Mouse (Mus musculus): ENCODE data around the gene Me3.
"Not testable (repeated sequence)": the region's sequence is repeated elsewhere in the genome, so short reads cannot be mapped to it uniquely, and the experiment has no call there.

Me3 gene

DNA sequence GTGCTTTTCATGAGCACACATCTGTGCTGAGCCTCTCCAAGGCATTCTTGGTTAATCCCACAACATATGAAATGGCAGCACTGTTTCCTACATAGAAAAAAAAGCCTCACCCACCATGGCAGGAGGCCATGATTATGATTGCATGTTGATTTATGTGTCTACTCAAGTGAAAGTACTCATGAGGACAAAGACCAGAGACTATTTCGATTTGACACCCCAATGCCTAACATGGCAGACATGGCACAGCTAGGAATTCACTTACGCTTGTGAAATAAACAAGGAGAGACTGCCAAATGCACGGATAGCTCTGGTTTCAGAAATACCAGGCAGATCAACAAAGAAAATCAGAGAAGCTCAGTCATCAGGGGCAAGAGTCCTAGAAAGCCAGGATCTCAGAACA is 96.2 kb downstream of the Me3 start:
- DNase-seq (ENCODE audit: extremely low spot score, low read depth, low spot score), result no peak

DNA sequence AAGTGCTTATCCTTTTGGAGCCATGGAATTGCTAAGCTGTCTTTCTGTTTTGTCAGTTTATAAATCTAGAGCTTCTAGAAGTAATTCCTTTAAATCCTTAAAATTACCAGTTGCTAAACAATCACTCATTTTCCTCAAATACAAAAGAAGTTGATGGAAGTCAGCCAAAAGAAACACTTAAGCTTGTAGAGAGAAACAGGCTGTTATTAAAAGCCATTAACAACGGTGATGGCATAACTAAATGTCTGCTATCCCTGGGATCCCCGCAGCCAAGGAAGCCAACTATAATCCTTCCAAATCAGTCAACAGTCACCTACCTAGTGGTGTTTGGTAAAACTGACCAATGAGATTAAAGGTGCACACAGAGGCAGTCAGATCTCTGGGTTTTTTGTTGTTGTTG is 98.3 kb downstream of the Me3 start:
- DNase-seq (ENCODE audit: extremely low spot score, low read depth, low spot score), result no peak

DNA sequence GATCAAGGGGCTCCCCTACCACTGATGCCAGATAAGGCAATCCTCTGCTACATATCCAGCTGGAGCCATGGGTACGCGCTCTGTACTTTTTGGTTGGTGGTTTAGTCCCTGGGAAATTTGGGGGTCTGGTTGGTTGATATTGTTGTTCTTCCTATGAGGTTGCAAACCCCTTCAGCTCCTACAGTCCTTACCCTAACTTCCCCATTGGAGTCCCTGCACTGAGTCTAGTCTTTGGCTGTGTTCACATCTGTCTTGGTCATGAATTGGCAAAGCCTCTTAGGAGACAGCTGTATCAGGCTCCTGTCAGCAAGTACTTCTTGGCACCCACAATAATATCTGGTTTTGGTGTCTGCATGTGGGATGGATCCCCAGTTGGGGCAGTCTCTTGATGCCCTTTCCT is 98.9 kb downstream of the Me3 start:
- DNase-seq (ENCODE audit: extremely low spot score, low read depth, low spot score), result not testable (repeated sequence)

DNA sequence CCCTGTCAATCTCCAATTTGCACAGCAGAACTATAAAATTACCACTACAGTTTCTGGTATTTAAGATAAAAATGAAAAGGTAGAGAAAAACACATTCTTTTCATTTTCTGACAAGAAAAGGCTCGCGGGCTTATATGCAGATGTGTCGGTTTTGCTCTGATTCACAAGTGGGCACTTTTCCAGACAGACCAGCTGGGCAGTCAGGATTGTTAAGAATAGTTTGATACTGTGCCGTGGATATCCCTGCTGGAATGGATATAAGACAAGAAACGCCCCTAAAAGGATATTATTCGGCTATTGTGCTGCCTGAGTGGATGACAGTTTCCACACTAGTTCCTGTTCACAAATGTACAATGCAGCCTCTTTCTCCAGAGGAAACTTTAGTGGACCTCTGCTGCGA is 116.2 kb downstream of the Me3 start:
- no peak for DNase-seq (ENCODE audit: extremely low spot score, low read depth, low spot score)

DNA sequence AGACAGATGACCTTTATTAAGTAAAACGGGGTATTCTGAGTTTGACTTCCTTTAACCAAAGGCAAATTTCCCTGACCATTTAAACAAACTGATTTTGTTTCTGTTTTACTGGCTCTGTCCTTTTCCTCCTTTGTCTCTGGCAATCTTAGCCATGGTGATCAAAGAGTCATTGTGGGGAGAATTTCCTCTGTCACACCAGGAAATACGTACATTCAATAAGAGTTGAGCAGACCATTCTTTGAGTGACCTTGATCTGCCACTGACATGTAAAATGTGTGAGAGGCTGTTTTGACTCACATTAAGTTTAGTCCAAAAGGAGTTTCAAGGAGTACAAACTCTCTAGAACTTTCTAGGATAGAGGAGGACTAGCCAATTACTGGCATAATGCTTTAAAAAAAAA is 117.0 kb downstream of the Me3 start:
- DNase-seq (ENCODE audit: extremely low spot score, low read depth, low spot score), result no peak

DNA sequence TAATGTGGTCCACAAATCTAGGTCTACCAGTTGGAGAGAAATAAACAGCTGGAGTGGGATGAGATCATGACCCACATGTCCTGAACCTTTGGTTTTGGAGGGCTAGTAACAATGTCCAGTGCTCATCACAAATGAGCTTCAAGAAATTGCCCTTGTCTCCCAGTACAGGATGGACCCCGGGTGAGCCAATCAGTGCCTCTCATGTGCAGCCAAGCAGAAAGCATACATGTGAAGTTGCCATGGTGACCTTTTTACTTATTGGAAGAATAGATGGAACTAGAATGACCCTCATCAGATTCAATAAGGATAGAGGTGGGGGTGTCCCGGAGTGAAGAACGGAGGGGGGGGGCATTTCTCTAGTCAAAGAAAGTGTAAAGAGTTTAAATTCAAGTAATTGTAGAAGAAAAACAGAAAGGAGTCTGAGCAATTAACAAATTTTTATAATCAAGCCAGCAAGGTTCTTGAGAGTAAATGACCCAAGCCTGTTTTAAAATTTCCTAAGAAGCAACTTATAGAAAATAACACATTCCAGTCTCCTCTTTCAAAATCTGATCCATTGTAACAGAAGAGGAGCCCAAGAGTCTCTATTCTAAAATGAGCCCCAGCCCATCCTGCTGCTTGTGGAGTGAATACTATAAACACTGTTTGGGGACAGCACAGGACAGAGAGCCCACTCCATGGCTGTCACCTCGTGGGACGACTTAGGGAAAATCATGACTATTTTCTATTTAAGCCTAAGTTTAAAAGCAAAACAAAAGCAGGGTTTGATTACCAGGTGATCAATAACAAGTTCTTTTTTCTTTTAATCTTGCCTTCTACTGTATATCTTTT is 134.7 kb downstream of the Me3 start:
- DNase-seq (ENCODE audit: extremely low spot score, low read depth, low spot score), result no peak

DNA sequence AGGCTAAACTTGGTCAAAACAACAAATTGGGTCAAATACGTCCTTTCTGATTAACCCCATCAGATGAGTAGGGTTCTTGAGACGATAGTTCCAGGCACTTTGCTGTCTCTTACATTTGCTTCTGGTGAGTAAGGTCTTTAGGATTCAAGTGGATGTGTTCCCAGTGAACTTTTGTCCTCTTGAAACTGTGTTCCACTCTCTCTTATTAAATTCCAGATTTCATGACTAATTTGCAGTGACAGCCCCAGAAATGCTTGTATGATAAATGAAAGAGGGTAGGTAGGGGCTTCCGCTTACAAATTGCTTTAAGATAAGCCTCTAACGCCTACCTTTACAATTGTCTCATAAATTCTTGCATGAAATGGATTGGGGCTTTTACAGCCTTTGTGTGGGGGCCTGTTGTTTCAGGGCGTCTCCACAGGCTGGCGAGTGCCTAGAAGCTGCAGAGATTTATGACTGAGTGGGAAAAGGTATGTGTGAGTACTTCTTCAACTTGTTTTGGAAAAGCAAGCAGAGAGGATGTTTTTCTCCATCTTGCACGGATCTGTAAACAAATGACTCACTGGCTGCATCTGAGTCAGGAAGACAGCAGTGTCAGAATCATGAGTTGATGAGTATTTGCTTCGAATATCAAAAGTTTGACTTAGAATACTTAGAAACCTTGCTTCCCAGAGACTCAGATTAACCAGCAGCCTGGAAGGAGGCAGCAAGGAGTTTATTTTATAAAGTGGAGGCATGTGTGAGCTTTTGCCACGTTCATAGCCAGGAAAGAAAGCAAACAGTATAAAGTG is 137.1 kb downstream of the Me3 start:
- DNase-seq (ENCODE audit: extremely low spot score, low read depth, low spot score), result no peak

DNA sequence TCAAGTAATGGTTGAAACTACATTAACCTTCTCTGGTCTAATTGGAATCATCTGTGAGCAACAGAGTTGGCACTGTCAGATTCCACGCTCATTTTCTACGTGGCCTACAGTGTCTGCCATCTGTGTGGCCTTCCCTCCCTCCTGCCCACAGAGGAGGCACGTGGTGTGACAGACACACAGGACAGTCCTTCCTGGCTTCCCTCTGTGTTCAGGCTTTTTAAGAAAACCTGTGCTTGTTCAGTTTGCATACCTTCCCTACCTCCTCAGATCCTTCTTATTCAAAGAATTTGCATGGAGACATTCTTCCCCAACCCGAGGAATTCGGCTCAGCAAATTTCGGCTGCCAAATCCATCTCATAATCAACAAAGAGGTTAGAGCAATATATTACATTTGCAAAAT is 137.8 kb downstream of the Me3 start:
- DNase-seq (ENCODE audit: extremely low spot score, low read depth, low spot score), result no peak

DNA sequence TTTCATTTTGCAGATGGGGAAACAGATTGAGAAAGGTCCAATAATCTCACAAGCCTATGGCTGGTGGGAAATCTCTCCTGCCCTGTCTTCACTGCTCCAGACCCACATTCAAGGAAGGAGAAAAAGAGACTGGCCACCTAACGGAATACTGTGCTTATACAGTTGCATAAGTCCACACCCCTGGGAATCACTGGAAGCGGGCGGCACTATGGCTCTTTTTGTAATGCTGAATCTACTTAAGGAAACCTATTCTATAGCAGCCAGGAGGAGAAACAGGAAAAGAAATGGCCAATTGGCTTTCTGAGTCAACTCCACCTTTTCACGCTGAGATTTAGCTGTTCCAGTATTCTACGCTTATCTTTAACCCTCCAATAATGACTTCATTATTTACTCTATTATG is 140.7 kb downstream of the Me3 start:
- DNase-seq (ENCODE audit: extremely low spot score, low read depth, low spot score), result no peak

DNA sequence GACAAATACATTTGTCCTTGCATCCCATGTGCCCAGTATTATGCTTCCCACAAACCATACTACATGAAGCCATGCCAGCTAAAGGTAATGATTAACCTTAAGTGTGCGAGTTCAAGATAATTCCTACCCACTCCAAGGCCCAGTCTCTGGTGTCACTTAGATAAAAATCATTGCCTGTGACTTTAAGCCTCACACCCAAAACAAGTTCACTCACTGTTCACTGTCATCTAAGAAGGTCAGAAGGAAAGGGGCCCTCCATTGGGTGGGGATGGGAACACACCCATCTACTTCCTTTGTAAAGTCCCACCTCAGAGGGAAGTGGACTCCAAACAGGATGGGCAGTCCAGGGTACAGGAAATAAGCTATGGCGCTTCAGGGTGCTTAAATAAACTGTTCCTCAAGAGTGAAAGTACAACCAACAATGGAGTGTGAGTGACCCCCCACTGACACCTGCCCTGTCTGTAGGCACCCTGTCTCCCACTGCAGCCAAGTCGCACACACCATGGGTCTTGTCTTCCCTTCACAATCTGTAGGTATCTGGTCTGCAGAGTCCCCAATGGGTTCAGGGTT is 141.2 kb downstream of the Me3 start:
- DNase-seq (ENCODE audit: extremely low spot score, low read depth, low spot score), result no peak

DNA sequence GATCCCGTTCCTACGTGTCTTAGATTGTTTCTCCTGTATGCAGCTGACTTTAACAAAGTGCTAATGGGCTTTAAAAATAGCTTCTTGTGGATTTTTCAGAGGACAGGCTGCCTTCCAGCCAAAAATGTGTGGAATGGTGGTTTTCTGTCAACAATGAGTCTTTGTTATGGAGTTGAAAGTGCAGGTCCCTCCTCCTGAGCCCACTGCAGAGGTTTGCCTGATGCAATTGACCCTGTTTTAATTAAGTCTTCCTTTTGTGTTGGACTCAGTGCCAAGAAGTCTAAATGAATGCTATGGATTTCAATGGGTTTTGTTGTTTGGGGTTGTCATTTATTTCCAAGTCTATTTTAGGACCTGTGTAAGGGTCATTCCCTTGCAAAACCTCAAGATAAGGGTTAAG is 141.7 kb downstream of the Me3 start:
- DNase-seq (ENCODE audit: extremely low spot score, low read depth, low spot score), result no peak

DNA sequence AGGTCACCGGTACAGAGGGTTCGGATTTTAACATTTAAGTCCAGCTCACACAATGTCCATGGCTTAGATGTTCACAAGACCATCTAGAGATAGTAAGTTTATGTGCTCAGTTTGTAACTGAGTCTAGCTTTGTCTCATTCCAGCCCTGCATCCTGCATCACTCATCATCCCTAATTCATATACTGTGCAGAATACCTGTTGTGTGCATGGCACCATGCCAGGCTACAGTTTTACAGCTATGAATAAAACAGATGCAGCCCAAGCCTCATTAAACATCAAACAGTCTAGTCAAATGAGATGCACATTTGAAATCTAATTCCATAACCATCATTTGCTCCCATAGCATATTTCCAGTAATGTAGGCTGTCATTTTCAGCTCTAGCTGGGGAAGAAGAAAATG is 143.7 kb downstream of the Me3 start:
- no peak for DNase-seq (ENCODE audit: extremely low spot score, low read depth, low spot score)

DNA sequence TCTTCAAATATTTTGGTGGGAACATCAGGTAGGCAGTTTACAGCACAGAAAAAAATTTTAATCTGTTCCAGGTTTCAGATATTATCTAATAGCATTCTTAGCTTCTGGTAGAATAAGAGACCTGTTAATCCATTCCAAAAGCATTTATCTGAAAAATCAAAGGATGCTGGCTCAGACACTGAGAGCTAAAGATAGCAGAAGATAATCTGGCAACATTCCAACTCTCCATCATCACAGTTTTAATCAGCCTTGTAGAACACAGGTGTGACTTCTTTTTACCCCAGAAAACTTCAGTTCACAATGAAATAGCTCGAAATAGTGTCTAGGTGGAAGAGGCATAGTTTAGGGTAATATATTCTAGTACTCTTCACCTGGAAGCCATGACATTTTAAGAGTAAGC is 149.2 kb downstream of the Me3 start:
- DNase-seq (ENCODE audit: extremely low spot score, low read depth, low spot score), result no peak

DNA sequence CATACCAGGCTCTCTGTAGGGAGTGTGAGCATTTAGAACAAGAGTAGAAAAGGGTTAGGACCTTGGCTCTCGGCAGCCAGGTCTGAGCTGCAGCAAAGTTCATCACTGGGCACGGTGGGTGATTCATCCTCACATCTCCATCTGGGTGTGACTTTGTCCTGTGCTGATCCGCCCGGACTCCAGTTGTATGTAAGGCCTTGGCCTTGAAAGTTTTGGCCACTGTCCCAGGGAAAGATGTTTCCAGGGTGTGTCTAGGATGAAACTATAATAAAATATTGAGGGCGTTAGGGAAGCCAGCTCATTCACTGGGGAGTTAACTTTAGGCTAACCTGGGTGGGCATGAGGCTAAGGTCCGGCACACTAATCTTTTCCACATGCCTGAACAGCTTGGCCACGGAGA is 155.5 kb downstream of the Me3 start:
- no peak for DNase-seq (ENCODE audit: extremely low spot score, low read depth, low spot score)

DNA sequence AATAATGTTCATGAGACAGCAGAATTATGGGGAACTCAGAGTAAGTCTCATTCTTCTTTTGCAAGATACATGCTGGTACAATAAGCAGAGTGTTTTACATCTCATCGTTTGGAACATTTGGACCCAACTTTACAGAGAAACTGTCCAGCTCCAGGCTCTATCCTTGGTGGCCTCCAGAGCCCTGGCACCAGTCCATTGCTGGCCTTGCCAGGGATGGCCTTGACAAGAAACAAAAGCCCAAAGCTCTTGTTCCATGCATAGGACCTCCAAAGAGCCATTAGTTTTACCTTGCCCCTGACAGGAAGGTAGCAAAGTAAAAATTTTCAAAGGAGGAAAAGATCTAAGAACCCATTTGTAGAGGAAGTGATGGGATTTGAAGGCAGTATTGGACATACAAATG is 160.4 kb downstream of the Me3 start:
- DNase-seq (ENCODE audit: extremely low spot score, low read depth, low spot score), result no peak

DNA sequence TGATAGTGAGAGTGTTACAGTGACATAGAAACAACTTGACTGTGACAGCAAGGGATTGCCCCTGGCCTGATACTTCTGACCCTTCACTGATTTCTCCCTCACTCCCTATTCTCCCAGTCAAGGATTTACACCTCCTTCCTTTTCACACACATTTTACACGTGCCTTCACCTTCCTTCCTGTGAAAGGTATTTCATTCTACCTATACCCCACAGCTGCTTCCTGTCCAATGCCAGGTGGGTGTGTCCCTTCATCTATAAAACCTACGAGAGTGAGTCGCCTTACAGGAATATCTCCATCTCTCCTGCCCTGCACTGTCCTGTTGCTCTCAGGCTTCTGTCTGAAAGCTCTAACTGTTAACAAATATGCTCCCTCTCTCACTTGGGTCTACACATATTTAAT is 163.2 kb downstream of the Me3 start:
- DNase-seq (ENCODE audit: extremely low spot score, low read depth, low spot score), result no peak

DNA sequence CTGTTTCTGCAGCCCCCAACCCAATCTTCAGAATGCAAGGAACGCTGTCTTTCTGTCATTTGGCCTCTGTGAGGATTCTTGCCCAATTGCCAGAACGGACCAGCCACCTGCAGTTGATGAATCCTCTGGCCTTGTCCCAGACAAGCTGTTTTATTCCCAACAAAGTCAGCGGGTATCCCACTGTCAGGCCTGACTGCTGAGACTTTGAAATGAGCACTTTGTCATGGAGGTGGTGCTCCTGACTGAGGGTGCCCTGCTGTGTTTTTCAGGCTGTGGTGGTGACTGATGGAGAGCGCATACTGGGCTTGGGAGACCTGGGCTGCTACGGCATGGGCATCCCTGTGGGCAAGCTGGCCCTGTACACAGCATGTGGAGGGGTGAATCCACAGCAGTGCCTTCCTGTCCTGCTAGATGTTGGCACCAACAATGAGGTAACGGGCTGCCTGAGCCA is 164.2 kb downstream of the Me3 start:
- no peak for DNase-seq (ENCODE audit: extremely low spot score, low read depth, low spot score)

DNA sequence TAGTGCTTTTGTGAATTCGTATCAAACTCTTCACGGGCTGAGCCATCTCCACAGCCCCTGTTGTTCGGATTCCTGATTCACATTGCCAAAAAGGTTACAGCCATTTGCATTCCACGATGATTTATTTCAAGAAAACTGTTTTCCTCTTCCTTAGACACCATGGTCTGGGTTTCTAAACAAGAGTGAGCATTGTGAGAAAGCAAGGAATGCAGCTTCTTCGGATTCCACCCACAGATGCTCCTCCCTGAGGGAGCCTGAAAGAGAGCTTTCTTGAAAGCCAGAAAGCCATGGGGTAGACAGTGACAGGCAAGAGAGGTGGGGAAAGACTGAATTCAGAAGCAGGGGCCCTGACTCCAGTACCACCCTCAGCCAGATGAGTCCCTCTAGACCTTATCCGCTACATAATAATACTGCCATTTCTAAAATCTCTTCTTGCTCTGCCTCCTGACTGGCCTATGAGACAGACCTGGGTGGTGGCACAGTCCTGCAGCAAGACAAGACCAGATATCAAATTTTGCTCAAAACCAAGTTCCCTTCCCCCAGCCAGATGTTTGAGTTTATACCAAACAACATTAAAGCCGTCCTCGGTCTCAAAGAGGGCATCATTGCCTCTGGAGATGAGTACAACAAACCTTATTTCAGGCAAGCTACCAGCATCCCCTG is 166.3 kb downstream of the Me3 start:
- no peak for DNase-seq (ENCODE audit: extremely low spot score, low read depth, low spot score)

DNA sequence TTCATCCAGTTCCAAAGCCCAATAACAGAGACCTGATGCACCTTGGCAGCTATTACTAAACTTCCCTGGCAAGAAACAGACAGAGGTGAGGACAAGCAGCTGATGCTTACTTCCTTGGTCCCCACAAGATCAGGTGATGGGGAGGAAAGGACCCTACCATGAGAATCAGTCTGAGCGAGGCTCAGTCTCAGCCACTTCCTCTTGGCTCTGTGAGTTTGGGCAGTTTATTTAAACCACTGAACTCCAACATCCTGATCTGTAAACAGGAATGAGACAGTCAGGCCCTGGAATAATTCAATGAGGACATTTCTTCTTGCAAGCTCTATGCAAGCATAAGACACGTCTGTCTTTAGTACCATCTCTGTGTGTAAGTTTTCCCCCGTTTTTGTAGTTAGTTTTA is 170.3 kb downstream of the Me3 start:
- no peak for DNase-seq (ENCODE audit: extremely low spot score, low read depth, low spot score)

DNA sequence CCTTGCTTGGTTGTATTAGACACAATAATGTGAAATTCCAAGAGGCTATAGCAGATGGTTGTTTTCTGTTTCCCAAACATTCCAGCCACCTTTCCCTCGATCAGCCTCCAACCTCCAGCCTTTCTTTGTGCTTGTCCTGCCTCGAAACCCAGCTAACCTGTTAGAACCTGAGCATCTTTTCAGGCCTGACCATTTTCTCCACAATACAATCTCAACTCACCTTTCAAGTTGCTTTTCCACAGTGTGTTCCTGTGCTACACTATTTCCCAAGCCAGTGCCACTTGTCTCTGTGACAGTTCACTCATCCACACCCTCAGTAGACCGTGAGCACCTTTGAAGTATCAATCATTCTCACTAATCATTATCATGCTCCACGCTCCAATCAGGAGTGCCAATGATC is 171.8 kb downstream of the Me3 start:
- DNase-seq (ENCODE audit: extremely low spot score, low read depth, low spot score), result no peak

DNA sequence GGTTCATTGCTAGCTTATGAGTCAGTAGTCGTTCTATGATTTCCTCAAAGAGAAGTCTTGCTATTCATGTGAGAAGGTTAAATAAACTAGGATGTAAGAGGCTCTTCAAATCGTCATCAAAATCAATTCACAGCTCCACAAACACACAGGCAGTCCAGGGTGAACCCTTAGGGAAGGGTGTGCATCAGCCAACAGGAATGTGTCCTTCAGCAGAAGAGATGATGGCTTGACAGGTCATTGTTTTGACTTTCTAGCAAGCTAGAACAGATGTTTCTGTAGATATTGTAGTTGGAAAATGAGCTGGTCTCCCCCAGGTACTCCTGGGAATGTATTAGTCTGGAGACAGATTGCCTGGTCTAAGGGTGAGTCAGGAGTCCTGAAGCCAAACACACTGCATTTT is 177.2 kb downstream of the Me3 start:
- no peak for DNase-seq (ENCODE audit: extremely low spot score, low read depth, low spot score)

All from hindlimb bud, embryonic 11.5 days (tissue).